Mouse (Mus musculus): Measurements from ENCODE around the gene Defb23. TPM values are rescaled to one million over a fixed set of nuclear protein-coding genes. Genes with fewer than 3 reads are reported as not detected.

Gene Defb23
- polyA plus RNA-seq, 1 experiment from 2014 or later, result not detected

Other genes starting within 250 kb of the Defb23 start
- 72.5 and 106 TPM in 2 replicates for gene Csnk2a1, start 237.8 kb downstream of the Defb23 start, polyA plus RNA-seq (2014; fragmentation: Nextera tagmentation; extraction: Ambion mirVana)
- gene Tbc1d20, start 170.8 kb downstream of the Defb23 start, polyA plus RNA-seq (2014; fragmentation: Nextera tagmentation; extraction: Ambion mirVana), result 31.6 and 32.2 TPM in 2 replicates
- gene Rbck1, start 132.0 kb downstream of the Defb23 start, polyA plus RNA-seq (2014; fragmentation: Nextera tagmentation; extraction: Ambion mirVana), result 63.0 and 63.1 TPM in 2 replicates
- gene Trib3, start 120.6 kb downstream of the Defb23 start, polyA plus RNA-seq (2014; fragmentation: Nextera tagmentation; extraction: Ambion mirVana), result 1.8 and 1.9 TPM in 2 replicates
- 2.2 and 3.8 TPM in 2 replicates for gene Nrsn2, start 88.0 kb downstream of the Defb23 start, polyA plus RNA-seq (2014; fragmentation: Nextera tagmentation; extraction: Ambion mirVana)
- gene Sox12, start 66.6 kb downstream of the Defb23 start, polyA plus RNA-seq (2014; fragmentation: Nextera tagmentation; extraction: Ambion mirVana), result 13.1 and 15.0 TPM in 2 replicates
- gene Zcchc3, start 49.6 kb downstream of the Defb23 start, polyA plus RNA-seq (2014; fragmentation: Nextera tagmentation; extraction: Ambion mirVana), result 35.7 and 36.1 TPM in 2 replicates
- 1.8 and 2.3 TPM in 2 replicates for gene 6820408C15Rik, start 49.0 kb downstream of the Defb23 start, polyA plus RNA-seq (2014; fragmentation: Nextera tagmentation; extraction: Ambion mirVana)
- gene Defb20, start 12.4 kb upstream of the Defb23 start, polyA plus RNA-seq (2014; fragmentation: Nextera tagmentation; extraction: Ambion mirVana), result not detected in 2 replicates
- gene Defb22, start 25.5 kb upstream of the Defb23 start, polyA plus RNA-seq (2014; fragmentation: Nextera tagmentation; extraction: Ambion mirVana), result not detected in 2 replicates
- gene Defb26, start 47.1 kb upstream of the Defb23 start, polyA plus RNA-seq (2014; fragmentation: Nextera tagmentation; extraction: Ambion mirVana), result not detected in 2 replicates
- gene Defb28, start 53.6 kb upstream of the Defb23 start, polyA plus RNA-seq (2014; fragmentation: Nextera tagmentation; extraction: Ambion mirVana), result not detected in 2 replicates
- gene Defb29, start 75.5 kb upstream of the Defb23 start, polyA plus RNA-seq (2014; fragmentation: Nextera tagmentation; extraction: Ambion mirVana), result not detected in 2 replicates
- not detected in 2 replicates for gene Gm17416, start 104.7 kb upstream of the Defb23 start, polyA plus RNA-seq (2014; fragmentation: Nextera tagmentation; extraction: Ambion mirVana)
- gene Defb21, start 108.1 kb upstream of the Defb23 start, polyA plus RNA-seq (2014; fragmentation: Nextera tagmentation; extraction: Ambion mirVana), result not detected in 2 replicates
- gene Defb19, start 115.7 kb upstream of the Defb23 start, polyA plus RNA-seq (2014; fragmentation: Nextera tagmentation; extraction: Ambion mirVana), result 1.2 TPM in 1 of 2 replicates, not detected in the other
- gene Defb45, start 134.8 kb upstream of the Defb23 start, polyA plus RNA-seq (2014; fragmentation: Nextera tagmentation; extraction: Ambion mirVana), result not detected in 2 replicates
- not detected in 2 replicates for gene Defb36, start 139.7 kb upstream of the Defb23 start, polyA plus RNA-seq (2014; fragmentation: Nextera tagmentation; extraction: Ambion mirVana)
- 0.94 and 0.95 TPM in 2 replicates for gene Defb25, start 158.4 kb upstream of the Defb23 start, polyA plus RNA-seq (2014; fragmentation: Nextera tagmentation; extraction: Ambion mirVana)
- 13.0 and 13.2 TPM in 2 replicates for gene Rem1, start 162.3 kb upstream of the Defb23 start, polyA plus RNA-seq (2014; fragmentation: Nextera tagmentation; extraction: Ambion mirVana)
- gene H13, start 204.8 kb upstream of the Defb23 start, polyA plus RNA-seq (2014; fragmentation: Nextera tagmentation; extraction: Ambion mirVana), result 70.6 and 74.6 TPM in 2 replicates
- gene Mcts2, start 222.4 kb upstream of the Defb23 start, polyA plus RNA-seq (2014; fragmentation: Nextera tagmentation; extraction: Ambion mirVana), result 20.8 and 25.6 TPM in 2 replicates

Measured in heart, embryonic 14.5 days (tissue).